Mouse (Mus musculus): Measurements from ENCODE around the gene Sertad4.
A peak's percentile ranks its signal among the peaks of the same experiment; 100 is the strongest.

The Sertad4 gene

GRCm38 (mm10) chr1:192855474-192856230 is at the start of gene Sertad4:
Gene Sertad4 (minus strand): TSS chr1:192855756.
- peak; percentile 58 to 74 for DNase-seq

DNA sequence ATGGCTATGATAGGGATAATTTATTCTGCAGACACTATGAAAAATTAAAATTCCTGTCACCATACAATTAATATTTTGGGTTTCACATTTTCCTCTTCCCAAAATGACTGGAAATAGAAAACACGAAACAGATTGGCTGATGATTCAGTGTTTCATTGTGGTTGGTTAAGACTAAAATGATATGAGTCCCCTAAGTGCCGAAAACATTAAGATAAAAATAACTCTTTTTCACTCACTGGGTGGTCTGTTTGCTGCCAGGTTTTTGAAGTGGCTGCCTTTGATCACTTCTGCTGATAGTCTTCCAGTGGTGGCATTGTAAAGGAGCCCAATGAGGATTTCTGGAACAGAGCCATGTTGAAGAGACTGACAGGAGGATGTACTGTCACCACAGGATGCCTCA is 46.0 kb upstream of the Sertad4 start:
- no peak for DNase-seq

- no peak for DNase-seq
Observed at GRCm38 (mm10) chr1:192900913-192901312, 45.4 kb upstream of the Sertad4 start.

GRCm38 (mm10) chr1:192898742-192899141 is 43.2 kb upstream of the Sertad4 start:
- no peak for DNase-seq

DNA sequence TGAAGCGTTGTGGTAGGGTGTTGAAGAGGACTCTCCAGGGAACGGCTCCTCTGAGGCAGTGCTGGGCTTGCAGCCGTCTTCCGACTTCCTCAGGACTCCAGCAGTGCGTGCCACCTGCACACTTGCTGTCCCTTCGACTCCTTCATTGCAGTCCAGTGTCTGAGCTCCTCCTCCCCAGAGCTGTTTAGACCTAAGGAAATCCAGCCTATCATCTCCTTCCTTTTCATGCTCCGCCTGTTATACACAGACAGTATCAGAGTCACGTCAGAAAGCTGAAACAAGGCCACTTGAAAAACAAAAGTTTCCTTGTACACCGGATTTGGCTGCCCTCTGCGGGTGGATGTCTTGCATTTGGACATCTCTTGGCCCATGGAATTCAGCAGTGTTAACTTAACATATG is 41.7 kb upstream of the Sertad4 start:
- peak in 1 of 2 experiments; percentile 6 for DNase-seq

DNA sequence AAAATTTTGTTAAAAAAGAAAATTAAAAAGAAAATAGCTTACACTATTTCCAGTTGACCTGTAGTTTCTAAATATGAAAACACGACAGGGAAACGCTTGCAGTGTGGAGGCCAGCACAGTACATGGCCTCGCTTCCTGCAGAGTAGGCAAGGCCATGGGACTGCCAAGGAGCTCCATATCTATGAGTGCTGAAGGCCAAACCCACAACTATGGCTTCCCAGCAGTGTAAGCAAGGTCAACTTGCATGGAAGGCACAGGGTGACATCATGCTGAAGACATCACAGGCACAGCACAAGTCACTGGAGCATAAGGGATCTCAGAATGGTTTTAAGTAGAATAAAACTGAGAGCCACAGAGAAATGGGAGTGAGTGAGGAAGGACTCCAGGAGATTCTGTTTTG is 40.5 kb upstream of the Sertad4 start:
- no peak for DNase-seq

- no peak for DNase-seq
Observed at GRCm38 (mm10) chr1:192890716-192891115, 35.2 kb upstream of the Sertad4 start.

GRCm38 (mm10) chr1:192882617-192883295 is 27.2 kb upstream of the Sertad4 start:
- no peak for DNase-seq

GRCm38 (mm10) chr1:192880130-192880529 is 24.6 kb upstream of the Sertad4 start:
- DNase-seq = no peak

DNA sequence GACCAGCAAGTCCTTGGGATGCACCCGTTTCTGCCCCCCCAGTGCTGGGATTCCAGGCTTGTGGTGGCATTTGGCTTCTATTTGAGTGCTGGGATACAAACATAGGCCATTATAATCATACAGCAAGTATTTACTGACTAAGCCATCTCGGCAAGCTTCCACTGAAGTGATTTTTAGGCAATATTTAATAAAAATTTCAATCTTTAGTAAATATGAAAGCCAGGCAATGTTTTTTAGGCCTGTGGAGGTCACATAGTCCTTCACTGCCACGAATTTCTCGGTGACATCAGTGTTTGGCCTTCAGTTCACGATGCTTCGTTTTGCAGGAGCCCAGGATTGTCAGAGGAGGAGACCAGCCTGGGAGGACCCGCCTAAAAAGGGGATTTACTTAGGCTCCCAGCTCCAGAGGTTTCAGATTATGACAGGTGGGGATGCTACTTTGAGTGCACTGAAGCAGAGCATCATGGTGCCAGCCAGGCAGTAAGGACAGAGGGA is 23.6 kb upstream of the Sertad4 start:
- no peak for DNase-seq

GRCm38 (mm10) chr1:192872841-192873240 is 17.3 kb upstream of the Sertad4 start:
- no peak for DNase-seq

DNA sequence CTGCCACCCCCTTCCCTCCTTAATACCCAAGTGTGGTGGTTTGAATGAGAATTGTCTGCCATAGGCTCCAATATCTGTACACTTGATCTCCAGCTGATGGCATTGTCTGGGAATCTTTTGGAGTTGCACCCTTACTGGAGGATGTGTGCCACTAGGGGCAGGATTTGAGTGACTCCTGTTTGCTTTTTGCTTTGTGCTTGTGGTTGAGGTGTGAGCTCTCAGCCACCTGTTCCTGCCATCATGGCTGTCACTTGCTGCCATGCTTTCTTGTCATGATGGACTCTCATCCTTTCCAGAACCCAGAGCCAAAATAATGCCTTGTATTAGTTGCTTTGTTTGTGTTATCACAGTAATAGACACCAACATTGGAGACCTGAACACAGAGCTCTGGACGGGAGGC is 14.2 kb upstream of the Sertad4 start:
- DNase-seq = no peak

DNA sequence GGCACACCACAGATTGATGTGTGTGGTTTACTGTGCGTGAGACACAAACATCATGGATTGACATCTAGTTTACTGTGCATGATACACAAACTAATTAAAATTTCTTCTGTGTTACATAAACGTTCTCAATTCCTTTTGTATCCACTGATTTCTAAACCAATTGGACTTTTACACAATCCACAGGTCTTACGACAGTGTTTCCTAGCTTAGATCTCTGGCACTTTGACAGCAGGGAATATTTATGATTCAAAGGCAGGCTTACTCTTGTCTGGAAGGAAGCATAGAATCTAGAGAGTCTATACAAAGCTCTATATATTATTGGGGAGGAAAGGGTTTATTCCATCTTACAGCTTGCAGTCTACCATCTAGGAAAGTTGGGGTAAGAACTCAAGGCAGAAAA is 8.9 kb upstream of the Sertad4 start:
- no peak for DNase-seq

GRCm38 (mm10) chr1:192861305-192861960 is 5.9 kb upstream of the Sertad4 start:
- no peak for DNase-seq

DNA sequence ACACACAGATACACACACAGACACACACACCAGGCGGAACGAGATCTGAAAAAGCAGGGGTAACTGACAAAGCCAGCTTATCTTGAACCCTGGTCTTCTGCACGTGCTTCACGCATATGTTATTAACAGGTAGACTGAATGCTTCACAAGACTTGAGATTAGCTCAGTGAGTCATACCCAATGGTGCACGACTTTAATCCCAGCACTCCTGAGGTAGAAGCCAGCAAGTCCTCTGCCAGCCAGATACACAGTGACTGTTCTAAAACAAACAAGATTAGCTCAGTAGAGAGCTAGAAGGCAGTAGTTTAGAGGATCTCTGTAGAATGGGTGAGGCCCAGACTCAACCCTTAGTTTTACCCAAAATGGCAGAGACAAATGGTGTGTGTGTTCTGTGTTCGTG is 4.7 kb upstream of the Sertad4 start:
- no peak for DNase-seq

DNA sequence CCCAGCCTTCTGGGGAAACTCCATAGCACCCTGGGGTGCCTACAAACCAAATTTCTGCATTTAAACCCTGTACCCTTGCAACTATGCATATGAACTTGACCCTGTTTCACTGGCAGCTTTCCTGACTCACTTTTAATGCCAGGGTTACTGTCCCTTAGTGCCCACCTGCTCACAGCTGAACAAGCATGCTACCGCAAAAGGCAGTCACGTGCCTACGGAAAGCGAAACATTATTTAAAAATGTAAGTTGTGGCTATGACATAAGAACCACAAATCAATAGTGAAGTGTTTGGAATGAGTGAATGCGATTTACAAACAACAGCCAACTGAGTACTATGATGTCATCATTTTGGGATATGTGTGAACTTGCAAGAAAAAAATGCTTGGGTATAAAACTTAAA is 2.0 kb upstream of the Sertad4 start:
- no peak for DNase-seq

- DNase-seq = no peak
Observed at GRCm38 (mm10) chr1:192856931-192857330, 1.4 kb upstream of the Sertad4 start.

GRCm38 (mm10) chr1:192856411-192856810 is 855 bp upstream of the Sertad4 start:
- DNase-seq = peak in 1 of 2 experiments; percentile 11

DNA sequence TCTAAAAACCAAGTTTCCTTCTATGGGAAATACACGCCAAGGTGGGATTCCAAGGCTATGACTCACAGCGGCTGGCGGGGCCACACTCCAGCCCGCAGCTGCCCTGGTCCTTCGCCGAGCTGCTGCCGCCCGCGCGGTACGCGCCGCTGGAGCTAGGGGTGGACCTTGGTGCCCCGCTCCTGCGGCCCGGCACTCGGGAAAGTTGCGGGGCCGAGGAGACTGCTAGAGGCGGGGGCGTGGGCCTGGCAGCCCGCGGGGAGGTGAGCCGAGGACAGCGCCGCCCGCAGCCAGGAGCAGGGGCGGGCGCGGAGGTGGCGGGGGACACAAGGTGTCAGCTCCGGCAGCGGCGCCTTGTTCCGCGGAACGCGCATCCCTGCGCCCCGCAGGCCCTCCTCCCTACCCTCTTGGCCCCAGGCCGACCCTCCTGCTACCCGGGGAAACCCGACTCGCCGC is 711 bp downstream of the Sertad4 start:
- peak; percentile 62 to 69 for DNase-seq

DNA sequence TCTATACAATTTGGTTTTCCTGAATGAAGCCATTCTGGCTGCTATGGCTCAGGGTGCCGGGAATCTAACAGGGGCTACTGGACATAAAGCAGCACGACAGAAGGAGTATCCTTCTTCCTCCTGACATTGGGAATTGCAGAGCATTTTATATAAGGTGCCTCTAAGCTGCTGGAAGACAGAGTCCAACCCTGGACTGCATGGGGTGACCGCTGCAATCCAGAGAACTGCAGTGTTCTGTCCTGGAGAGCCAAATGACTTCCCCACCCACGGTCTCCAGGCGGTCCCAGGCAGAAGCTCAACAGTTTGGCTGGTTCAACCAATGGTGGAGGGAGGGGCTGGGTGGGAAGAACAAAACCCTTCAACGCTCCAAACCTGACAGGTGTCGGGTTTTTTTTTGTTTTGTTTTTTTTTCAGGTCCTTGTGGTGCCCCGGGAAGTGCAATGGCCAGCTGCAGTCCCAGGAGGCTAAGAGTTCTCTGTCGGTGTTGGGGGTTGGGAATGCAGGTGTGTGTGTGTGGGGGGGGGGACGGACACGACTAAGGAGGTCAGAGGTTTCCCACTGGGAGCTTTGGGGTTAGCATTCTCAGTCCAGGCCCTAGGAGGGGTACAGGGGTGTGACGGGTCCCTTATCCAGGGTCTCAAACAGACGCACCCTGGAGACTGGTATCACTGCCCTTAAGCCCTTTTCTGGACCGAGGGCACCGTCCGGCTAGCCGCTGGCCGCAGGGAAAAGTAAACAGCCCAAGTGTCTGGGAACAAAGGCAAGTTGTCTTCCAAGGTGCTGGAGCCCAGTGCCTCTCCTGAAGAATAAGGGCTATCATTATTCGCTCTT is 1.4 kb downstream of the Sertad4 start:
- no peak for DNase-seq

- no peak for DNase-seq
Observed at GRCm38 (mm10) chr1:192853429-192853828, 2.1 kb downstream of the Sertad4 start.

GRCm38 (mm10) chr1:192852047-192852446 is 3.5 kb downstream of the Sertad4 start:
- DNase-seq = no peak

- DNase-seq = peak in 1 of 2 experiments; percentile 55
Observed at GRCm38 (mm10) chr1:192851640-192852039, 3.9 kb downstream of the Sertad4 start.
